Mouse (Mus musculus): ENCODE data around the gene Olfr482. TPM values are rescaled to one million over a fixed set of nuclear protein-coding genes. Genes with fewer than 3 reads are reported as not detected.

The Olfr482 gene
- polyA plus RNA-seq, 1 experiment from 2014 or later: 0.16 TPM

DNA sequence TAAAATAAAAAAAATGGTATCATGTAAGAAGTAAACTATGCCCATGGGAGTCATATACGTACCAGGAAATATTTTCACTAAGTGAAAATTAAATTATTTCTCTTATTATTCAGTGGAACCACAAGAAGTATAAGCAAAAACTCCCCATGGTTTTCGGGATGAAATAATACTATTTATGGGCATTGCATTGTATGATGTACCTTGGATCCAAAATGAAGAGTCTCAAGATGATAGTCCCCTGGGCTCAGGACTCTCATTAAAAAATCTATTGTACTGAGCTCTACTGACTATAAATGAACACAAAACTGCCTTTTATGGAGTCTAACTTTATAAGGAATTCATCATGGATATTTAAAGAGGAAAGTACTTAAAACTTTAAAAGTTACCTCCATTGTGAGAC, 47.0 kb downstream of the Olfr482 start, which contains the start of gene Olfr479:
Gene Olfr479 (plus strand): TSS at position 301 of the 400 bp plus-strand sequence.
- no peak within 1 kb of the TSS for H3K27ac ChIP-seq (ENCODE audit: low read length)
- no peak within 1 kb of the TSS for H3K4me3 ChIP-seq (ENCODE audit: low read depth, low read length)
- H3K9me3 ChIP-seq (ENCODE audit: low read length): no peaks in the 10 kb centered on the region
- H3K27me3 ChIP-seq (replicated peaks; ENCODE audit: insufficient read depth, low read length): no peaks in the 10 kb centered on the region
- H3K4me2 ChIP-seq (replicated peaks; ENCODE audit: low read depth, low read length): no peak within 1 kb of the TSS
- no peak for ATAC-seq
- no peak for DNase-seq (ENCODE audit: low spot score)
- WGBS: 88% methylated on average over 2 of the region's 2 CpGs
- H3K9ac ChIP-seq (replicated peaks; ENCODE audit: low read depth): no peak within 1 kb of the TSS
- H3K4me1 ChIP-seq (ENCODE audit: insufficient read depth, low read depth, low read length): no peaks in the 10 kb centered on the region
- no peaks in the 10 kb centered on the region for H3K36me3 ChIP-seq (ENCODE audit: insufficient read depth, low read length)
- no peak for TF ChIP-seq CTCF (IDR thresholded peaks at IDR 0.05)
- TF ChIP-seq EP300 (IDR thresholded peaks at IDR 0.05): no peak

Other genes with a start within 250 kb of the Olfr482 start
- not detected in 2 replicates for gene Olfr472, start 199.7 kb downstream of the Olfr482 start, polyA plus RNA-seq (2015; fragmentation: Nextera tagmentation; extraction: Ambion mirVana)
- not detected in 2 replicates for gene Olfr473, start 167.1 kb downstream of the Olfr482 start, polyA plus RNA-seq (2015; fragmentation: Nextera tagmentation; extraction: Ambion mirVana)
- not detected in 2 replicates for gene Olfr474, start 142.9 kb downstream of the Olfr482 start, polyA plus RNA-seq (2015; fragmentation: Nextera tagmentation; extraction: Ambion mirVana)
- not detected in 2 replicates for gene Olfr476, start 132.8 kb downstream of the Olfr482 start, polyA plus RNA-seq (2015; fragmentation: Nextera tagmentation; extraction: Ambion mirVana)
- gene Olfr477, start 110.9 kb downstream of the Olfr482 start, polyA plus RNA-seq (2015; fragmentation: Nextera tagmentation; extraction: Ambion mirVana): not detected in 2 replicates
- gene Olfr478, start 63.6 kb downstream of the Olfr482 start, polyA plus RNA-seq (2015; fragmentation: Nextera tagmentation; extraction: Ambion mirVana): not detected in 2 replicates
- not detected in 2 replicates for gene Olfr479, start 46.9 kb downstream of the Olfr482 start, polyA plus RNA-seq (2015; fragmentation: Nextera tagmentation; extraction: Ambion mirVana)
- not detected in 2 replicates for gene Olfr480, start 30.2 kb downstream of the Olfr482 start, polyA plus RNA-seq (2015; fragmentation: Nextera tagmentation; extraction: Ambion mirVana)
- not detected in 2 replicates for gene Olfr481, start 17.7 kb downstream of the Olfr482 start, polyA plus RNA-seq (2015; fragmentation: Nextera tagmentation; extraction: Ambion mirVana)
- gene Olfr483, start 3.3 kb upstream of the Olfr482 start, polyA plus RNA-seq (2015; fragmentation: Nextera tagmentation; extraction: Ambion mirVana): not detected in 2 replicates
- gene Olfr484, start 29.9 kb upstream of the Olfr482 start, polyA plus RNA-seq (2015; fragmentation: Nextera tagmentation; extraction: Ambion mirVana): not detected in 2 replicates
- gene Olfr485, start 62.3 kb upstream of the Olfr482 start, polyA plus RNA-seq (2015; fragmentation: Nextera tagmentation; extraction: Ambion mirVana): not detected in 2 replicates
- gene Olfr486, start 75.2 kb upstream of the Olfr482 start, polyA plus RNA-seq (2015; fragmentation: Nextera tagmentation; extraction: Ambion mirVana): not detected in 2 replicates
- gene Olfr487, start 117.0 kb upstream of the Olfr482 start, polyA plus RNA-seq (2015; fragmentation: Nextera tagmentation; extraction: Ambion mirVana): not detected in 2 replicates
- gene Olfr488, start 160.8 kb upstream of the Olfr482 start, polyA plus RNA-seq (2015; fragmentation: Nextera tagmentation; extraction: Ambion mirVana): not detected in 2 replicates
- gene Olfr490, start 191.3 kb upstream of the Olfr482 start, polyA plus RNA-seq (2015; fragmentation: Nextera tagmentation; extraction: Ambion mirVana): not detected in 2 replicates
- gene Olfr491, start 215.9 kb upstream of the Olfr482 start, polyA plus RNA-seq (2015; fragmentation: Nextera tagmentation; extraction: Ambion mirVana): not detected in 2 replicates
- gene Olfr492, start 226.1 kb upstream of the Olfr482 start, polyA plus RNA-seq (2015; fragmentation: Nextera tagmentation; extraction: Ambion mirVana): not detected in 2 replicates
- gene Olfr493, start 249.4 kb upstream of the Olfr482 start, polyA plus RNA-seq (2015; fragmentation: Nextera tagmentation; extraction: Ambion mirVana): not detected in 2 replicates

Data from lung, postnatal 0 days (tissue).